Mouse (Mus musculus): ENCODE data around the gene Dlg2. TPM values are rescaled to one million over a fixed set of nuclear protein-coding genes. Genes with fewer than 3 reads are reported as not detected.

The Dlg2 gene
- polyA plus RNA-seq, 1 experiment from 2014 or later, result 4.3 TPM

- 47% methylated on average over 4 of the region's 4 CpGs for WGBS
- H3K27ac ChIP-seq (ENCODE audit: low read length), result no peak overlapping the region
- H3K9me3 ChIP-seq (replicated peaks; ENCODE audit: control insufficient read depth, low read length), result no peaks in the 10 kb centered on the region
- H3K27me3 ChIP-seq (ENCODE audit: control insufficient read depth, insufficient read depth, low read length), result no peaks in the 10 kb centered on the region
- H3K4me2 ChIP-seq (ENCODE audit: low read depth, low read length), result no peak overlapping the region
- no peak overlapping the region for H3K4me3 ChIP-seq (replicated peaks; ENCODE audit: low read length)
- H3K36me3 ChIP-seq (ENCODE audit: control insufficient read depth, insufficient read depth, low read length), result no peaks in the 10 kb centered on the region
- no peaks in the 10 kb centered on the region for H3K4me1 ChIP-seq (ENCODE audit: control insufficient read depth, insufficient read depth, low read length)
- no peak overlapping the region for H3K9ac ChIP-seq (ENCODE audit: low read length)
- ATAC-seq (ENCODE audit: insufficient read depth, low FRiP score), result no peak
These were observed 1847.2 kb downstream of the Dlg2 start for GRCm38 (mm10) chr7:92323710-92324109.

- H3K4me1 ChIP-seq (ENCODE audit: control insufficient read depth, insufficient read depth, low read length), result no peaks in the 10 kb centered on the region
- 52% methylated on average over 2 of the region's 2 CpGs for WGBS
These were observed 1850.9 kb downstream of the Dlg2 start for GRCm38 (mm10) chr7:92327343-92327896.

DNA sequence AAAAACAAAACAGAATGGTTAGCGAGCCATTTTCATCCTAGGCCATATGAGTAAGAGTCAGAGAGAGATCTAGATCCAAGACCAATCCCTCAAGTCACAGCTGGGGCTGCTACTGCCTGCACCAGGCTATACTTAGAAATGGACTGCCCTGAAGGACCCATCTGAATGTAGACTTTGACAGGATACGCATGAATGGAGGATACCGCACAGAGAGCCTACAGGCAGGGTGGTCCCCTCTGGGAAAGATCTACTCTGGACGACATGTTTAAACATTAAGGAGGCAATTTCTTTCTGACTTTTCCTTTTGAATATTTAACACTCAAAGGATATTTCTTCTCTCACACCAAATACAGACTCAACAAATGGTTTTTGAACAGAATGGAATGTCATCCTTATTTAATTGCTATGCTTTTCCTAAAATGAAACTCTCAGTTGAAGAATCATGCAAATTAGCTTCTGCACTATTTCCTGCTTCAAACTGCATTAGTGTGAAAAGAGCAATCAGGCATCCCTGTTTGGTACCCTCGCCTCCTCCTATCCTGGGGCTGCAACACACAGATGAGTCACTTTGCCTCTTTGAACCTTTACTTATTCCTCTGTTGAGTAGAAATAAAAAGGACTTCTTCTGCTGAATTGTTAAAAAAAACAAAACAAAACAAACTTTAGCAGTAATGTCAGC, 1856.9 kb downstream of the Dlg2 start:
- H3K4me2 ChIP-seq (ENCODE audit: low read depth, low read length), result no peak overlapping the region
- no peak for ATAC-seq (ENCODE audit: insufficient read depth, low FRiP score)
- H3K9ac ChIP-seq (ENCODE audit: low read length), result no peak overlapping the region
- H3K27me3 ChIP-seq (ENCODE audit: control insufficient read depth, insufficient read depth, low read length), result no peaks in the 10 kb centered on the region
- H3K4me3 ChIP-seq (replicated peaks; ENCODE audit: low read length), result no peak overlapping the region
- no peak overlapping the region for H3K27ac ChIP-seq (ENCODE audit: low read length)
- H3K4me1 ChIP-seq (ENCODE audit: control insufficient read depth, insufficient read depth, low read length), result no peaks in the 10 kb centered on the region
- WGBS, result 64% methylated on average over 5 of the region's 5 CpGs
- no peaks in the 10 kb centered on the region for H3K36me3 ChIP-seq (ENCODE audit: control insufficient read depth, insufficient read depth, low read length)
- no peaks in the 10 kb centered on the region for H3K9me3 ChIP-seq (replicated peaks; ENCODE audit: control insufficient read depth, low read length)

More at GRCm38 (mm10) chr7:92327343-92327896, 1850.9 kb downstream of the Dlg2 start:
- Histone ChIP-seq H3K27ac (ENCODE audit: low read length) (no peak overlapping the region), H3K36me3 (ENCODE audit: control insufficient read depth, insufficient read depth, low read length) (no peaks in the 10 kb centered on the region), H3K4me2 (ENCODE audit: low read depth, low read length) (no peak overlapping the region), H3K9me3 (replicated peaks; ENCODE audit: control insufficient read depth, low read length) (no peaks in the 10 kb centered on the region), H3K4me3 (replicated peaks; ENCODE audit: low read length) (no peak overlapping the region), H3K27me3 (ENCODE audit: control insufficient read depth, insufficient read depth, low read length) (no peaks in the 10 kb centered on the region), H3K9ac (ENCODE audit: low read length) (no peak overlapping the region)
- ATAC-seq (ENCODE audit: insufficient read depth, low FRiP score), result no peak

DNA sequence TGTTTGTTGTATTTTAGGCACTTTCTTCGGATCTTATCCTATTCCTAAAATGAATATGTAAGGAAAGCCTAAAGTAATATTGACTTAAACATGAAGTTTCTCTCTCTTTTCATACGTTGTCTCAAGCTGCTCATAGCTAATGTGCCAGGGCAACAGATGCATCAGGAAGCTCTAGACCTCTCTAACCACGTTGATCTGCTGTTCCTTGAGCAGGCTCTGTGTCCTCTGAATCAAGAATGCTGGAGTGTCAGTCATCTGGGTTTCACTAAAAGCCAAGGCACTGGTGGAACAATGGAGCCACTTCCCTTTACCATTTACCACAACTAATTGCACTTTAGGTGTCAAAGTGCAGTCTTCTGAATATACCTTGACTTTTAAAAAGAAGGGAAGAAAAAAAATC, 1880.1 kb downstream of the Dlg2 start:
- no peaks in the 10 kb centered on the region for H3K27me3 ChIP-seq (ENCODE audit: control insufficient read depth, insufficient read depth, low read length)
- H3K27ac ChIP-seq (ENCODE audit: low read length), result no peak overlapping the region
- no peak overlapping the region for H3K4me3 ChIP-seq (replicated peaks; ENCODE audit: low read length)
- no peaks in the 10 kb centered on the region for H3K9me3 ChIP-seq (replicated peaks; ENCODE audit: control insufficient read depth, low read length)
- no peaks in the 10 kb centered on the region for H3K4me1 ChIP-seq (ENCODE audit: control insufficient read depth, insufficient read depth, low read length)
- H3K4me2 ChIP-seq (ENCODE audit: low read depth, low read length), result no peak overlapping the region
- ATAC-seq (ENCODE audit: insufficient read depth, low FRiP score), result no peak
- no peak overlapping the region for H3K9ac ChIP-seq (ENCODE audit: low read length)
- WGBS, result 60% methylated on average over 3 of the region's 3 CpGs
- H3K36me3 ChIP-seq (ENCODE audit: control insufficient read depth, insufficient read depth, low read length), result no peaks in the 10 kb centered on the region

DNA sequence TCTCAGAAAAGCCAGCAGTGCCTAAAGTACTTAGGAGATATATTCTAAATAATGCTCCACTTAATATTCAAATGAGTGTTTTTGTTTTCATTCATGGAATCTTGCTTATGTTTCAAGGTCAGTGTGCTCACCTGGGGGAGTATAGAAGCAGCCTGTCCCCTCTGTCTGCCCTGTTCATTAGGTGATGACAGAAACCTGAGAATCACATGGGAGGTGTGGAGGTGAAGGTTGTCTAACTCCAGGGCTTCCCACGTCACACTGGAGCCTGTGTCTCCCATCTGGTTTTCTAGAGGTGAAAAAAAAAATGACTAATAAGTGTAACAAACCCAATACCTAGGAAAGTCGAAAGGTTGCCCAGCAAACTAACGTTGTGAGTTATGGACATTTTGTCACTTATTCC, 1886.9 kb downstream of the Dlg2 start:
- no peak overlapping the region for H3K9ac ChIP-seq (ENCODE audit: low read length)
- H3K4me2 ChIP-seq (ENCODE audit: low read depth, low read length), result no peak overlapping the region
- no peaks in the 10 kb centered on the region for H3K27me3 ChIP-seq (ENCODE audit: control insufficient read depth, insufficient read depth, low read length)
- H3K9me3 ChIP-seq (replicated peaks; ENCODE audit: control insufficient read depth, low read length), result no peaks in the 10 kb centered on the region
- H3K27ac ChIP-seq (ENCODE audit: low read length), result no peak overlapping the region
- WGBS, result 68% methylated on average over 3 of the region's 3 CpGs
- ATAC-seq (ENCODE audit: insufficient read depth, low FRiP score), result no peak
- no peaks in the 10 kb centered on the region for H3K4me1 ChIP-seq (ENCODE audit: control insufficient read depth, insufficient read depth, low read length)
- no peaks in the 10 kb centered on the region for H3K36me3 ChIP-seq (ENCODE audit: control insufficient read depth, insufficient read depth, low read length)
- H3K4me3 ChIP-seq (replicated peaks; ENCODE audit: low read length), result no peak overlapping the region

DNA sequence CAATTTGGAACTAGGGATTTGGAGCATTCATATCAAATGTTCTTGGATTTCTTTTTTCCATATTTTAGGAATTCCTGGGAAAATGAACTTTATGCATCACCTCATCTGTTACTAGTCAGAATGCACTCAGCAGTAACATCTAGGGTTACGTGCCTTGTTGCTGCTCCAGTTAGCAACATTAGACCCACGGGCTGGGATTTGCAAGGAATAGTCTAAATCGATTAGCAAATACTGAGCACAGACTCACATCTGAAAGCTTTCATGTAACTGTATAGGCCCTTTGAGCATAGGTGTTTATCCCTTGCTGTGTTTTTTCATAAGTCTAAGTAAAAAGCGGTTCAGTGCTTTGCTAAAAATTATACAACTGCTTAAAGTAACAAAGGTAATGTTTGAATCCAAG, 1887.3 kb downstream of the Dlg2 start:
- ATAC-seq (ENCODE audit: insufficient read depth, low FRiP score), result no peak
- H3K36me3 ChIP-seq (ENCODE audit: control insufficient read depth, insufficient read depth, low read length), result no peaks in the 10 kb centered on the region
- H3K4me2 ChIP-seq (ENCODE audit: low read depth, low read length), result no peak overlapping the region
- WGBS, result 79% methylated on average over 4 of the region's 4 CpGs
- no peak overlapping the region for H3K27ac ChIP-seq (ENCODE audit: low read length)
- no peak overlapping the region for H3K9ac ChIP-seq (ENCODE audit: low read length)
- no peaks in the 10 kb centered on the region for H3K4me1 ChIP-seq (ENCODE audit: control insufficient read depth, insufficient read depth, low read length)
- H3K9me3 ChIP-seq (replicated peaks; ENCODE audit: control insufficient read depth, low read length), result no peaks in the 10 kb centered on the region
- no peak overlapping the region for H3K4me3 ChIP-seq (replicated peaks; ENCODE audit: low read length)
- H3K27me3 ChIP-seq (ENCODE audit: control insufficient read depth, insufficient read depth, low read length), result no peaks in the 10 kb centered on the region

- no peaks in the 10 kb centered on the region for H3K27me3 ChIP-seq (ENCODE audit: control insufficient read depth, insufficient read depth, low read length)
- WGBS, result 83% methylated on average over 1 of the region's 1 CpGs
- H3K27ac ChIP-seq (ENCODE audit: low read length), result no peak overlapping the region
- H3K4me1 ChIP-seq (ENCODE audit: control insufficient read depth, insufficient read depth, low read length), result no peaks in the 10 kb centered on the region
- no peak overlapping the region for H3K4me2 ChIP-seq (ENCODE audit: low read depth, low read length)
- H3K9me3 ChIP-seq (replicated peaks; ENCODE audit: control insufficient read depth, low read length), result no peaks in the 10 kb centered on the region
- ATAC-seq (ENCODE audit: insufficient read depth, low FRiP score), result no peak
- H3K4me3 ChIP-seq (replicated peaks; ENCODE audit: low read length), result no peak overlapping the region
- no peaks in the 10 kb centered on the region for H3K36me3 ChIP-seq (ENCODE audit: control insufficient read depth, insufficient read depth, low read length)
- H3K9ac ChIP-seq (ENCODE audit: low read length), result no peak overlapping the region
These were observed 1890.6 kb downstream of the Dlg2 start for GRCm38 (mm10) chr7:92367111-92367510.

- no peak overlapping the region for H3K4me3 ChIP-seq (replicated peaks; ENCODE audit: low read length)
- no peaks in the 10 kb centered on the region for H3K27me3 ChIP-seq (ENCODE audit: control insufficient read depth, insufficient read depth, low read length)
- H3K4me1 ChIP-seq (ENCODE audit: control insufficient read depth, insufficient read depth, low read length), result no peaks in the 10 kb centered on the region
- no peaks in the 10 kb centered on the region for H3K36me3 ChIP-seq (ENCODE audit: control insufficient read depth, insufficient read depth, low read length)
- H3K9ac ChIP-seq (ENCODE audit: low read length), result no peak overlapping the region
- no peak overlapping the region for H3K4me2 ChIP-seq (ENCODE audit: low read depth, low read length)
- H3K9me3 ChIP-seq (replicated peaks; ENCODE audit: control insufficient read depth, low read length), result no peaks in the 10 kb centered on the region
- H3K27ac ChIP-seq (ENCODE audit: low read length), result no peak overlapping the region
- no peak for ATAC-seq (ENCODE audit: insufficient read depth, low FRiP score)
These were observed 1894.0 kb downstream of the Dlg2 start for GRCm38 (mm10) chr7:92370521-92370920.

DNA sequence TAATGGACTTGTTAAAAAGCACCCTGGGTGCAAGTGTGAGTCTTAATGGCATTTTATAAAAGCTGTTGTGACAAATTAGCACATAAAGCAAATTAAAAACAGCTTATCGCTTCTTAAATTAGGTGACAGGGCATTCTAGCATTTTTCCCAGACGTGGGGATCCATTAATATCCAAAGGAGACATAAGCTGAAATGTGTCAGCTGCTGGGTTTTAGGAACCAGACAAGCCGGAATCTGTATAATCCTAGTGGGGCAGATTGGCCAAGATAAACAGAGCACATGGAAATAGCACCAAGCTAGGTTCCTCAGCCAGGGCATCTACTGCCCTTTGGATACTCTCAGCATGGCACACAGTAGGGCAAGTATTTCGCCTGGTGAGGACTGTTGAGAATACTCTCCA, 1895.2 kb downstream of the Dlg2 start:
- H3K9me3 ChIP-seq (replicated peaks; ENCODE audit: control insufficient read depth, low read length), result no peaks in the 10 kb centered on the region

More for the DNA sequence above, 1895.2 kb downstream of the Dlg2 start:
- Histone ChIP-seq H3K36me3 (ENCODE audit: control insufficient read depth, insufficient read depth, low read length) (no peaks in the 10 kb centered on the region), H3K9ac (ENCODE audit: low read length) (no peak overlapping the region), H3K27ac (ENCODE audit: low read length) (no peak overlapping the region), H3K27me3 (ENCODE audit: control insufficient read depth, insufficient read depth, low read length) (no peaks in the 10 kb centered on the region), H3K4me2 (ENCODE audit: low read depth, low read length) (no peak overlapping the region), H3K4me1 (ENCODE audit: control insufficient read depth, insufficient read depth, low read length) (no peaks in the 10 kb centered on the region), H3K4me3 (replicated peaks; ENCODE audit: low read length) (no peak overlapping the region)
- ATAC-seq (ENCODE audit: insufficient read depth, low FRiP score), result no peak; the same call in 1 of the 2 replicates
- WGBS, result 42% methylated on average over 4 of the region's 4 CpGs
